Mouse (Mus musculus) midbrain, embryonic 10.5 days (tissue): ENCODE measurements around the gene Ring1. TPM values are rescaled to one million over a fixed set of nuclear protein-coding genes. Genes with fewer than 3 reads are reported as not detected.
A peak's percentile ranks its signal among the peaks of the same experiment; 100 is the strongest.

Experiments
- DNase-seq: peaks from one replicate; pipeline ENCODE4 v3.0.0-alpha.2; 2017; ENCODE audit warnings: low spot score
- H3K27ac ChIP-seq: fragments of 300-500 bp; sonication (generic); replicated peaks from 2 replicates; pipeline ENCODE4 v1.5.1; 2016; ENCODE audit warnings: mild to moderate bottlenecking
- H3K27me3 ChIP-seq: fragments of 300-500 bp; sonication (generic); 2 replicates; pipeline ENCODE4 v1.6.1; 2016; ENCODE audit warnings: low read depth, mild to moderate bottlenecking; ENCODE audit not compliant: poor library complexity, severe bottlenecking
- H3K36me3 ChIP-seq: fragments of 300-500 bp; sonication (generic); 2 replicates; pipeline ENCODE4 v1.6.1; 2016; ENCODE audit warnings: mild to moderate bottlenecking, moderate library complexity
- H3K4me1 ChIP-seq: fragments of 300-500 bp; sonication (generic); 2 replicates; pipeline ENCODE4 v1.6.1; 2016
- H3K4me3 ChIP-seq: fragments of 300-500 bp; sonication (generic); 2 replicates; pipeline ENCODE4 v1.5.1; 2016; ENCODE audit warnings: mild to moderate bottlenecking, moderate library complexity
- H3K9me3 ChIP-seq: fragments of 300-500 bp; sonication (generic); replicated peaks from 2 replicates; pipeline ENCODE4 v1.6.1; 2016; ENCODE audit warnings: mild to moderate bottlenecking
- WGBS: fragments of 180-500 bp; shearing (Covaris S2); methylation state at CpG from one replicate; pipeline ENCODE4 v1.1.7; 2016; 5-methylcytosine and 5-hydroxymethylcytosine counted together
- polyA plus RNA-seq: library from polyadenylated mRNA; unstranded; fragments of >200 nt; fragmentation: Nextera tagmentation; extraction: Ambion mirVana; gene quantifications from 2 replicates; pipeline ENCODE4 v1.2.1, GENCODE M21; 2016

The Ring1 gene
- polyA plus RNA-seq, 1 experiment from 2014 or later, result 13.8 TPM

DNA sequence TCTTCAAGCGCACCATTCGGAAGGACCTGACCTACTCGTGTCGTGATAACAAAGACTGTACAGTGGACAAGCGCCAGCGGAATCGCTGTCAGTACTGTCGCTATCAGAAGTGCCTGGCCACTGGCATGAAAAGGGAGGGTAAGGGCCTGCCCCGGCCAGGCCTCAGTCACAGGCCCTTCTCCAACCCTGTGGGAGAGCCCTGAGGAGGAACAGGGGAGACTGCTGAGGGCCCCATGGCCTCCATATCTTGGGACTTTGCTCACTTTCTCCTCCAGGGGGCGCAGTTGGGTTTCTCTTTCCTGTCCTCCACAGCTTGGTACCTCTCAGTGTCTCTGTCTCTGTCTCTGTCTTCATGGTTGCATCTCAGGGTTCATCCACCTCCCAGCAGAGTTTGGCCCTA lies 9.6 kb upstream of the Ring1 start:
- Histone ChIP-seq H3K36me3 (peaks cover 73% of the 10 kb centered on the region), H3K4me3 (peak overlapping the region; percentile 99)

DNA sequence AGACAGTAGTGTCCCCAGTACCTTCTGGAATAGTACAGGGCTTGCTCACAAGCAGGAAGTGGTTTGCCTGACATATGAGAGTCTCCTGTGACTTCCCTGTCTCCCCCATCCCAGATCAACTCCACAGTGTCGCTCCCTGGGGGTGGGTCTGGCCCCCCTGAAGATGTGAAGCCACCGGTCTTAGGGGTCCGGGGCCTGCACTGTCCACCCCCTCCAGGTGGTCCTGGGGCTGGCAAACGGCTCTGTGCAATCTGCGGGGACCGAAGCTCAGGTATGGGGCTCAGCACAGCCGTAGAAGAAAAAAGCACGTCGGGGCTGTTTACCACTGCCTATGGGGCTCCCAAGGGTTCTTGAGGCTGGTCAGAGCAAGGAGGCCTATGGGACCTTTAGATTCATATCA lies 9.0 kb upstream of the Ring1 start:
- WGBS, result 91% methylated on average over 9 of the region's 9 CpGs
- H3K4me3 ChIP-seq, result peak overlapping the region; percentile 99

More for the DNA sequence above, 9.6 kb upstream of the Ring1 start:
- Histone ChIP-seq H3K27ac (no peak overlapping the region), H3K9me3 (no peaks in the 10 kb centered on the region), H3K4me1 (peaks cover 74% of the 10 kb centered on the region), H3K27me3 (peaks cover 21% of the 10 kb centered on the region)
- 80% methylated on average over 10 of the region's 10 CpGs for WGBS
- DNase-seq, result peak; percentile 74

DNA sequence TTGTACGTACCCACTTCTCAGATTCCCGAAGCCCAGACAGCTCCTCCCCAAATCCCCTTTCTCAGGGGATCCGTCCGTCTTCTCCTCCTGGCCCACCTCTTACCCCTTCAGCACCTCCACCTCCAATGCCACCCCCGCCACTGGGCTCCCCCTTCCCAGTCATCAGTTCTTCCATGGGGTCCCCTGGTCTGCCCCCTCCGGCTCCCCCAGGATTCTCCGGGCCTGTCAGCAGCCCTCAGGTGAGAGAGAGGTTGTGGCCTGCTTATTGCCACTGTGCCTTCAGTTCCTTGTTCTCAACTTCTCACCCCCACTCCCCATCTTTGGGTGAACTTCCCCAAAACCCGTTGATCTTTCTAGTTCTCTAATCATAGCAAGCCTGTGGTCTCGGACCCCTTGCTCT lies 8.3 kb upstream of the Ring1 start:
- WGBS, result 65% methylated on average over 9 of the region's 9 CpGs
- DNase-seq, result no peak
- Histone ChIP-seq H3K27me3 (peaks cover 9% of the 10 kb centered on the region; the same call in 1 of the 2 replicates), H3K4me3 (peak overlapping the region; percentile 99), H3K9me3 (no peaks in the 10 kb centered on the region), H3K36me3 (peaks cover 77% of the 10 kb centered on the region), H3K4me1 (peaks cover 74% of the 10 kb centered on the region), H3K27ac (peak overlapping the region; percentile 100)

More for the DNA sequence above, 9.0 kb upstream of the Ring1 start:
- Histone ChIP-seq H3K9me3 (no peaks in the 10 kb centered on the region), H3K4me1 (peaks cover 74% of the 10 kb centered on the region), H3K36me3 (peaks cover 77% of the 10 kb centered on the region), H3K27ac (peak overlapping the region; percentile 100; the same call in 1 of the 2 replicates), H3K27me3 (peaks cover 16% of the 10 kb centered on the region)
- DNase-seq, result no peak

DNA sequence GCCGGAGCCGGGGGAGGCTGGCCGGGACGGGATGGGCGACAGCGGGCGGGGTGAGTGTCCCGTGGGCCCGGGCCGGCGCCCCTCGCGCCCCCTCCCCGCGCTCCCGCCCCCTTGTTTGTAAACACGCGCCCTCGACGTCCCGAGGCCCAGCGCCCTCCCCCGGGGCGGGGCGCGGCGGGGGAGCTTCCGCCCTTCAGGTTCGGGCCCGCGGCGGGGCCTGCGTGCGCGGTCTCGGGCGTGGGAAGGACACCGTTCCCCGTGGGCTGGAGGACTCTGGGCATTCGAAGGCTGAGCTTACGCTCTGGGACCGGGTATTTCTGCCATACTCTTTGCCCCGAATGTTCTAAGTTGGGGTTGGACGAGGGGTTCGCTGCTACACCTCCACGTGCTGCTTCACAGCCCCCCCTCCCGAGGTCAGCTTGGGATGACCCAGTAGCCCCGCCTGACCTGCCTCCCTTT lies 7.7 kb upstream of the Ring1 start:
- H3K36me3 ChIP-seq, result peaks cover 71% of the 10 kb centered on the region
- H3K27me3 ChIP-seq, result 0 out of 2 replicates have a peak, but pooled peaks cover 3% of the 10 kb centered on the region
- H3K4me1 ChIP-seq, result peaks cover 74% of the 10 kb centered on the region
- peak overlapping the region; percentile 100 for H3K27ac ChIP-seq
- no peak for DNase-seq
- under 1% methylated on average over 35 of the region's 48 CpGs for WGBS
- peak overlapping the region; percentile 99 for H3K4me3 ChIP-seq
- no peaks in the 10 kb centered on the region for H3K9me3 ChIP-seq

DNA sequence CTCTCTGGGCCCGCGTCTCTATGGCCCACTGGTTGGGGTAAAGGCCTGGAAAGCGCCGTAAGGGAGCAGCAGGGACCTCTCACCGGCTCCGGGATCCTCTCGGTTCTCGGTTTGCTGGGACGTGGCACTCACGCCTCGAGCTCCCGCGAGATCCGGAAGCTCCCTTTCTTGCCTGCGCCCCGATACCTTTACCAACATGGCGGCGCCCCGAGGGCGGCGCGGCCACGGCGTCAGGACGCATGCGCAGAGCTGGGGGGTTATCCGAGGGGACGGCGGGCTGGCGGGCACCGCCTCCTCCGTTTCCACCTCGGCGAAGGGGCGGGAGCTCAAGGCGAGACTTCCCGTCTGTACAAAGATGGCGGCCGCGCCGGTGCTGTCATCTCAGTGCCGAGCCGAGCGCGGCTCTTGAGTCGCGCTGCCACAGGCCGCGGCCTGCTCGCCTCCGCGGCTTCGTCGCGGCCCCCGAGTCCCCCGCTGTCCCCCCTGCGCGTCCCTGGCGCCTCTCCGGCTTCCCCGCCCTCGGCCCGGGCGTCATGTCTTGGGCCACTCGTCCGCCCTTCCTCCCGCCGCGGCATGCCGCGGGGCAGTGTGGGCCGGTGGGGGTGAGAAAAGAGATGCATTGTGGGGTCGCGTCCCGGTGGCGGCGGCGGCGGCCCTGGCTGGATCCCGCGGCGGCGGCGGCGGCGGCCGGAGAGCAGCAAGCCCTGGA lies 7.1 kb upstream of the Ring1 start, which contains the start of the genes Slc39a7 and Rxrb:
Gene Slc39a7, minus strand, starts transcription at position 218 of the 709 bp plus-strand sequence.
Gene Rxrb, plus strand, starts transcription at position 348 of the 709 bp plus-strand sequence.
- H3K36me3 ChIP-seq, result peaks cover 65% of the 10 kb centered on the region
- H3K4me3 ChIP-seq, result peak within 1 kb of the TSS; percentile 99
- no peaks in the 10 kb centered on the region for H3K27me3 ChIP-seq
- peak within 1 kb of the TSS; percentile 100 for H3K27ac ChIP-seq
- peak; percentile 100 for DNase-seq
- H3K4me1 ChIP-seq, result peaks cover 78% of the 10 kb centered on the region
- H3K9me3 ChIP-seq, result no peaks in the 10 kb centered on the region
- WGBS, result under 1% methylated on average over 85 of the region's 88 CpGs

DNA sequence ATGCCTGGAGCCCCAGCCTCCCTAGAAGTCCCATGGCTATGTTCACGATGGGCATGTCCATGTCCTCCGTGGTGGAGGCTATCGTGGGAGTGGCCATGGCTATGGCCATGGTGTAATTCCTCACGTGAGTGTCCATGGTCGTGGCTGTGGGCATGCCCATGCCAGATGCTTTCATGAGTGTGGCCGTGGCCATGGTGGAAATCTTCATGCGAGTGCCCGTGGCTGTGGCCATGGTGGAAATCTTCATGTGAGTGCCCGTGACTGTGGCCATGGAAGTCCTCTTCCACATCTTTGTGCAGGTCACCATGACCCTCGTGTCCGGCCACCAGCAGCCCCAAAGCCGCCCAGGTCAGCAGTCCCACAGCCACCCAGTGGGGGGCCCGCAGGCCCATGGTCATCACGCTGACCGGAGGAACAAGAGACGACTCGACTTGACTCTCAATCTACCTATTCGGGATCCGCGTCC lies 6.4 kb upstream of the Ring1 start:
- Histone ChIP-seq H3K36me3 (peaks cover 58% of the 10 kb centered on the region), H3K4me3 (peak overlapping the region; percentile 99), H3K4me1 (peaks cover 78% of the 10 kb centered on the region), H3K27me3 (no peaks in the 10 kb centered on the region), H3K9me3 (no peaks in the 10 kb centered on the region), H3K27ac (peak overlapping the region; percentile 100)
- peak; percentile 40 for DNase-seq
- WGBS, result 7% methylated on average over 20 of the region's 20 CpGs

DNA sequence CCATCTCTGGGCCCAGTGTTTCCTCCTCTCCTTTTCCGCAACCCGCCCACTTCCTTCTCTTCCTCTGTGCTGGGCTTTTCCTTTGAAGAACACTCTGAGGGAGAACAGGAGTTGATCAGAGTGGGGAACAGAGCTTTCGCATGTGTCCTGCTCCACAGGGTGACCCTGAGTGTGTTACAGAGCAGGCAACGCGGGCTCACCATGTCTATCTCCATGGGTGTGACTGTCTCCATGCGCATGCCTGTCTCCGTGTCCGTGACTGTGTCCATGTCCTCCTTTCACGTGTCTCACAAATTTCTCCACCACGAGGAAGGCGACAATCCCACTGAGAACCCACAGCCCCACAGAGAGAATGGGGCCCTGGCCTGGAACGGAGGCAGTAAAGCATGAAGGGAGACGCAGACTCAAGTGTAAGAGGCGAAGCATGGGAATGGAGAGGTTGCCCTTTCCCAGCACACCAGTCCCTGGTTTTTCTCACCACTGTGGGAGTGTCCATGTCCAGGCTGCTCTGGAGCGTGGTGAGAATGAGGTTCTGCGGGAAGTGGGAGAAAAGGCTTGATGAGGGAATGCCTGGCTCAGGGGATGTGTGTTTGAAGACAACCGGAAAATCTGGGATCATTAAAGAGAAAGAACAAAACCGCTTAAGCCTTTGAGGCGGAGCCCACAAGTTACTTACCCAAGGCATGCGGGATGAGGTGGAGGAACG lies 5.6 kb upstream of the Ring1 start:
- DNase-seq, result no peak
- Histone ChIP-seq H3K4me3 (peak overlapping the region; percentile 99), H3K9me3 (no peaks in the 10 kb centered on the region), H3K36me3 (peaks cover 50% of the 10 kb centered on the region), H3K27ac (peak overlapping the region; percentile 100), H3K27me3 (no peaks in the 10 kb centered on the region), H3K4me1 (peaks cover 79% of the 10 kb centered on the region)
- WGBS, result 69% methylated on average over 21 of the region's 21 CpGs

DNA sequence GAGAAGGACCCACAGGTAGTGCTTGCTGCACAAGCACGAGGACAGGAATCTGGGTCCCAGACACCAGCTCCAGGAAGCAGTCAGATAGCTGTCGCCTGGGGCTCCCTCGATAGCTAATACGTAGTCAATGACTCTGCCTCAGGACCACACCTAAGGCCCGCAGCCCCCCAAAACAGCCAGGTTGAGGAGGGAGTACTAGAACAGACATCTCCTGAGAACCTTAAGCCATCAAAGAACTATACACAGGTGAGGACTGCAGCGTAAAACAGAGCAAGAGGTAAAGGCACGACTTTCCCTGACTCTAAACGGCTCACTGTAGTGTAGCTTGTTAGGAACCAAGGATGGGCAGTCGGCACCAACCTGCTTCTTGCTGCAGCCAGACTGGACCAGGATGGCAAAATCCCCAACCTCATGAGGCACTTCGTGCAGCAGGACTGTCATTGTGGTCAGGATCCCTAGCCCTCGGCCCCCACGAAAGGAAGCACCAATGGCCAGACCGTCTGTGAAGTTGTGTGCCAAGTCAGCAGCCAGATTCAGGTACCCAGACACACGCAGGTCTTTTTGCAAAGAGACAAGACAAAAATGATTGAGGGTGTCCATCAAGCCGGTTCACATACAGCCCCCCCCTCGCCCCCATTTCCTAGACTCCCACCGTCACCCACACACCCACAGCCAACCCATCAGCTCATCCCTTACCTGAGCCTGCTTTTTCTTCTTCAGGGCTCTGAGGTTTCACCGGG lies 4.8 kb upstream of the Ring1 start:
- Histone ChIP-seq H3K27ac (peak overlapping the region; percentile 100), H3K9me3 (no peaks in the 10 kb centered on the region), H3K36me3 (peaks cover 42% of the 10 kb centered on the region), H3K4me3 (peak overlapping the region; percentile 99), H3K27me3 (no peaks in the 10 kb centered on the region), H3K4me1 (peaks cover 79% of the 10 kb centered on the region)
- WGBS, result 87% methylated on average over 18 of the region's 18 CpGs
- no peak for DNase-seq

DNA sequence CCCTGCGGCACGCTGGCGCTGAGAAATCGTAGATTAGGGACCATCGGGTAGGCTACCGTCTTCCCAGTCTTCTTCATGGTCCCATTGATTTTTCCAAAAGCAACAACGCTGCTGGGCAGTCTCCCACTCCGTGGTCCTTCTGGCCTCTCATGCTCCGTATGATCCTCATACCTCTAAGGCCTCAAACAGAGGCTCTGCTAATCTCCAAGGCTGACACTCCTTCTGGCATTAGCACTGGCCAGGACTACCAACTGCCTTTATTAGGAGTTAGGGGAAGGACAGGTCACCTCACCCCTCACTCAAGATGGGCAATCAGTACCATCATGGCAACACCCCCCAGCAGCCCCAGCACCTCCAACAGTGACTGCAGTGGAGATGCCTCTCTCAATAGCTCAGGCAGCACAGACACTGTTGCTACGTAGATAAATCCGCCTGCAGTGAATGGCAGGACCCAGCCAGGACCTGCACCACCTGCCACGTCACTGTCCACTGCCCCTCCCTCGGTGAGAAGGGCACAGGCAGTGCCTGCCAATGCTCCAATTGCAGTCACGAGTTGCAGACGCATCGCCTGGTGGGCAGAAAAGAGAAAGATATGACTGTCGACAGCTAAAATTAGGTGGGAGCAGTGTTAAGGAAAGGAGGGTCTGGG lies 4.1 kb upstream of the Ring1 start:
- no peak for DNase-seq

DNA sequence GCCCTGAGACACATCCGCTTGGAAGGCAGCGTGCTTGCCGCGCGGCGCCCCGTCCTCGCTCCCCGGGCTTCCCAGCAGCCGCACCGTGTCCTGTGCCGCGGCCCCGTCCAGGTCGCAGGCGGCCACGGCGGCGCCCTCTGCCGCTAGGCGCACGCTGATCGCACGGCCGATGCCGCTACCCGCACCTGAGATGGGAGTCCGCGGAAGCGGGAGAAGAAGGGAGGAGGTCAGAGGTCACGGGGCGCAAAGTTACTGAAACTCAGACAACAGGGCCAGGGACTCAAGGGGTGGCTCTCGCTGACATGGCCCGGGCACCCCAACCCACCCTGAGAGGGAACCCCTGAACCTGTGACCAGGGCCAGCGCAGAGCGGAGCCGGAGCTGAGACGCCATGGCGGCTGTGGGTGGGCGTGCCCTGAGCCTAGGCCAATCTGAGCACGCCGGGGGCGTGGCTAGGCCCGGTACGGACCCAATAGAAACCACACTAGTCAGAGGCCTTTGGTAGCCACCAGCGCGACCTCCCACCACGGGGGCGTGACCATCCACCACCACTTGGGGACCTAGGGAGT lies 3.3 kb upstream of the Ring1 start, which contains the start of gene H2-Ke6:
Gene H2-Ke6, minus strand, starts transcription at position 405 of the 568 bp plus-strand sequence.
- Histone ChIP-seq H3K4me1 (peaks cover 78% of the 10 kb centered on the region), H3K36me3 (peaks cover 44% of the 10 kb centered on the region), H3K9me3 (peaks cover 7% of the 10 kb centered on the region), H3K27ac (peak within 1 kb of the TSS; percentile 100), H3K4me3 (peak within 1 kb of the TSS; percentile 99), H3K27me3 (no peaks in the 10 kb centered on the region)
- WGBS, result under 1% methylated on average over 49 of the region's 49 CpGs
- DNase-seq, result peak; percentile 98

More for the DNA sequence above, 4.1 kb upstream of the Ring1 start:
- H3K27me3 ChIP-seq, result no peaks in the 10 kb centered on the region
- peaks cover 78% of the 10 kb centered on the region for H3K4me1 ChIP-seq
- 47% methylated on average over 17 of the region's 17 CpGs for WGBS
- H3K9me3 ChIP-seq, result no peaks in the 10 kb centered on the region
- peaks cover 41% of the 10 kb centered on the region for H3K36me3 ChIP-seq
- peak overlapping the region; percentile 99 for H3K4me3 ChIP-seq
- H3K27ac ChIP-seq, result peak overlapping the region; percentile 100

DNA sequence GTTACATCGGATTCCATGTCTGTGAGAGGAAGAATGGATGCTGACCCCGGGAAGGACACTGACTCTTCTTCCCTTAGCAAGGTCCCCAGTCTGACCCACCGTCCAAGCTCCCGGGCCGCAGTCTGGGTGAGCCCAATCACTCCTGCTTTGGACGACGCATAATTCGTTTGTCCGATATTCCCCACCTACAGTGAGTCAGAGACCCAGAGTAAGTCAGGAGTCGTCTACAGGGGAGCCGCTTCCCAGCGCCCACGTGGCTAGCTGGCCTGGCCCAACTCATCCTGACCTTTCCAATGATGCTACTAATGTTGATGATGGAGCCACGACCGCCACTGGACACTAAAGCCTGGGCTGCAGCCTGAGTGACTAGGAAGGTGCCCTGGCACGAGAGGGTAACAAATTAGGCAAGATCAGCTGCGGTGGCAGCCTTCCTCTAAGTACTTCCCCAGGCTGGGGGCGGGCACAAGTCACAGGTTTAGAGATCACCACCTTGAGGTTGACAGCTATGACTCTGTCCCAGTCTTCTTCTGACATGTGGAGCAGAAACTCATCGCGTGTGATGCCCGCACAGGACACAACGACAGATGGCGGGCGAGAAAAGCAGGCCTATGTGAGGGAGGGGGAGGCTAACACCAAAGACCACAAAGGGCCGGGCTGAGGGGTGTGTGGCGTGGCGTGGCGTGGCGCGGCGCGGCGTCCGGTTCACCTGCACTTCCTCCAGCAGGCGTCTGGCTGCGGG lies 2.6 kb upstream of the Ring1 start:
- Histone ChIP-seq H3K4me1 (peaks cover 78% of the 10 kb centered on the region), H3K4me3 (peak overlapping the region; percentile 99), H3K36me3 (peaks cover 50% of the 10 kb centered on the region), H3K27ac (peak overlapping the region; percentile 100), H3K27me3 (no peaks in the 10 kb centered on the region), H3K9me3 (peaks cover 14% of the 10 kb centered on the region)
- peak; percentile 52 for DNase-seq
- 2% methylated on average over 36 of the region's 36 CpGs for WGBS
